Mouse (Mus musculus) frontal cortex, adult 2 months (tissue): ENCODE data around the gene Krtdap. TPM values are rescaled to one million over a fixed set of nuclear protein-coding genes. Genes with fewer than 3 reads are reported as not detected.
"Not testable (repeated sequence)": the region's sequence is repeated elsewhere in the genome, so short reads cannot be mapped to it uniquely, and the experiment has no call there.

Source experiments
- DNase-seq, 2 experiments: peaks; one replicate each; pipeline ENCODE4 v3.0.0; 2022; ENCODE audit warnings: low spot score in 1 of 2; ENCODE audit errors: extremely low spot score in 1 of 2
- polyA plus RNA-seq: library from polyadenylated mRNA; depleted of rRNA; stranded (reverse); fragments of >200 nt; gene quantifications from 2 replicates; pipeline ENCODE4 v1.2.3, GENCODE M21; 2012; rRNA removed

Gene Krtdap
- not detected in 2 replicates for polyA plus RNA-seq

GRCm38 (mm10) chr7:30787377-30788022, at the start of gene Krtdap:
TSS of gene Krtdap (plus strand) at chr7:30787896.
- DNase-seq, result no peak

- DNase-seq, result not testable (repeated sequence)
These were observed 45.1 kb upstream of the Krtdap start for GRCm38 (mm10) chr7:30742570-30742969.

DNA sequence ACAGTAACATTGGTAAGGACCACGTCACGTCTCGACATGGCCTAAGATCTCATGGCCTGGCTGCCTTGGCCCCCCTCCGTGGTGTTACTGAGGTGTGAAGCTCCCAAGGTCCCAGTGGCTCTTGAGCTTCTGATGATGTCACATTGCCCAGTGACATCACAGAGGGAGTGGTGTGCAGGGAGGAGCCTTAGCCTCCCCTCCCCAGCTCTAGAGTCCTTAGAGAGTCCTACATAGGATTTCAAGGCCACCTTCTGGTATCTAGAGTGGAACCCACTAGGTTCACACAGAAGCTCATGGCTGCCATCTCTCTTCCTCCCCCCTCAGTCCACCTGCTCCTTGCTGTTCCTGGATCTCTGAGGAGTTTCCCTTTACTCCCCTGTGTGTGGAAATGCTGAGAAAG, 44.1 kb upstream of the Krtdap start, which contains the start of gene Gapdhs:
Gene Gapdhs, minus strand, starts transcription at position 65 of the 400 bp plus-strand sequence.
- not testable (repeated sequence) for DNase-seq

GRCm38 (mm10) chr7:30744022-30744598, 43.6 kb upstream of the Krtdap start:
- DNase-seq, result no peak

- DNase-seq, result no peak
These were observed 40.0 kb upstream of the Krtdap start for GRCm38 (mm10) chr7:30747525-30748204.

GRCm38 (mm10) chr7:30749824-30750606, 37.7 kb upstream of the Krtdap start:
- DNase-seq, result no peak

- no peak for DNase-seq
These were observed 36.5 kb upstream of the Krtdap start, which contains the start of gene Sbsn for GRCm38 (mm10) chr7:30751086-30751669. TSS of gene Sbsn (plus strand) at chr7:30751471.

GRCm38 (mm10) chr7:30757001-30757400, 30.7 kb upstream of the Krtdap start:
- DNase-seq, result no peak

DNA sequence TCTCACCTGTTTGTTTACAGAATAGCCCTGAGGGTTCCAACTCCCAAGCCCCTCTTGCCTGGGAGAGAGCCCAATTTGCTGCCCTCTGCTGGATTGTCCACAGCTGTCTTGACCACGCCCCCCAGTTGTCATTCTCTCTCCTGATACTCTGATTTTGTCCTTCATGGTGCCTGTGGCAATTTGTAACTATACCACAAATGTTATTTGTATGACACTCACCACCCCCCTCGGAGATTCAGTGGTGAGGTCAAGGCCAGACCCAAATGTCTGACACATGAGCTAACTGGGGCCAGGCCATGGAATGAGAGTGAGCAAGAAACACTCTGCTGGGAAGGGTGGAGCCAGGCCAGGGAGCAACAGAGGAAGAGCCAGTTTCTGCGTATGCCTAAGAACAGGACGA, 28.8 kb upstream of the Krtdap start:
- no peak for DNase-seq

- DNase-seq, result no peak
These were observed 25.8 kb upstream of the Krtdap start for GRCm38 (mm10) chr7:30761769-30762352.

- DNase-seq, result no peak
These were observed 24.2 kb upstream of the Krtdap start, which contains the start of gene Dmkn for GRCm38 (mm10) chr7:30763456-30763855. TSS of gene Dmkn (plus strand) at chr7:30763756.

GRCm38 (mm10) chr7:30765173-30765572, 22.5 kb upstream of the Krtdap start:
- DNase-seq, result no peak

GRCm38 (mm10) chr7:30766408-30766807, 21.3 kb upstream of the Krtdap start:
- DNase-seq, result no peak

GRCm38 (mm10) chr7:30769236-30769635, 18.5 kb upstream of the Krtdap start:
- no peak for DNase-seq

- peak in 1 of 2 experiments; percentile 45 for DNase-seq
These were observed 11.6 kb upstream of the Krtdap start for GRCm38 (mm10) chr7:30776104-30776503.

DNA sequence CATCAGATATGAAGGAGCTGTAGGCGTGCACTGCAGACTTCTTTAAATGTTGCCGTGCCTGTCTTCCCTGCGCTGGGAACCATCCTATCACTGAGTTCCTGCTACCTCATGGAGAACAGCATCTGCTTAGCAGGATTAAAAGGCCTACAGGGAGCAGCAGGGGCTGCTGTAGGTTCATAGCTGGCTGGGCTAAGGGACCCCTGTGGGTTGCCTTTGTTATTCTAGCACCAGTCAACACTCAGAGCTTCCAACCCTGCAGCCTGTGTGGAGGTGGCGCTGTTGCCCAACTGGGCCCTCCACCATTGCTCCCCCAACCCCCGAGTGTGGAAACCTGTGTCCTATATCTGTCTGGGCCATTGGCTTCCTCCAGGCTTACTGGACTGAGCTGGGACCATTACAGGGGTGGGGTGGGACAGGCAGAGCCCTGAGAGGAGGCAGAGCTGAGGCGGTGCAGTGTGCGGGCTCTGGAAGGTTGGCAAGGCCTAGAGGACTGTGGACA, 10.6 kb upstream of the Krtdap start:
- no peak for DNase-seq

- no peak for DNase-seq
These were observed 9.8 kb upstream of the Krtdap start for GRCm38 (mm10) chr7:30777911-30778310.

DNA sequence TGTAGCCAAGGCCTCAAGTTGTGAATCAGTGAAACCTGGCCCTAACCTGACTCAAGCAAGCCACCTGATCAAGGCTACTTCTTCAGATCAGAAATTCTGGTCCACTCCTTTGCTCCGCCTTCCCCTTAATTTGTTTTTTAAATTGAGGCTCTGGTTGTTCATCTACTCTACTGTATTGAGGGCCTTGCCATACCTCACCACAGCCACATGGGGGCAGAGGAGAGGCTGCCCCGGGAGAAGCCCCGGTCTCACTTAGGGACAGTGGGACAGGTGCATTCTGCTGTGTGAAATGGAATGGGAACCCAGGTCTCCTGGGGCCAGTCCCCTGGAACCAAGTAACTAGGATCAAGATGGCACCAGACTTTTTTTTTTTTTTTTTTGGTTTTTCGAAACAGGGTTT, 5.9 kb upstream of the Krtdap start:
- DNase-seq, result no peak

GRCm38 (mm10) chr7:30782658-30783057, 5.0 kb upstream of the Krtdap start:
- no peak for DNase-seq

DNA sequence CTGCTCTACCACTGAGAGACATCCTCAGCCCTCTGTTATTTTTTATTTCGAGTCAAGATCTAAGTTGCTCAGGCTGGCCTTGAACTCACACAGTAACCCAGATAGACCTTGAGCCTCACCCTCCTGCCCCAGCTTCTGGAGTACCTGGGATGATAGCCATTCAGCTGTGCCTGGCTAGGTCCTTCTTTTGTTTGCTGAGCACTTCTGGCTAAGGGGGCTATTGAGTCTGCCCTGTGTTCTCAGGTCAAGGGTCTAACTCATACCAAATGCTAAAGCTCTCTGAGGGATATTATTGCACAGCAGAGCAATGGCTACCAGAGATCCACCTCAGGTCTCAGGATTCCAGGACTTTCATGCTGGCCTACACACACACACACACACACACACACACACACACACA, 2.5 kb upstream of the Krtdap start:
- DNase-seq, result no peak
